Mouse (Mus musculus) liver, adult 2 months (tissue): ENCODE data around the gene H2al3.

Source experiments
- CTCF ChIP-seq: fragments of 200-500 bp; IDR thresholded peaks from 2 replicates; pipeline ENCODE4 v1.5.1; 2011; ENCODE audit warnings: low read depth, low read length, control low read depth
- POLR2A ChIP-seq: fragments of 200-500 bp; IDR thresholded peaks from 2 replicates; pipeline ENCODE4 v1.6.1; 2011; ENCODE audit warnings: low read length, control low read depth; ENCODE audit not compliant: insufficient read depth; ENCODE audit errors: extremely low read depth

GRCm38 (mm10) chrX:9810101-9810500 is 39.4 kb upstream of the H2al3 start:
- TF ChIP-seq CTCF (no peak), POLR2A (no peak)
